Mouse (Mus musculus) midbrain, embryonic 11.5 days (tissue): ENCODE data around the gene Prm3. TPM values are rescaled to one million over a fixed set of nuclear protein-coding genes. Genes with fewer than 3 reads are reported as not detected.
"Not testable (repeated sequence)": the region's sequence is repeated elsewhere in the genome, so short reads cannot be mapped to it uniquely, and the experiment has no call there.

Source experiments
- ATAC-seq: fragments of 200-750 bp; cut with Nextera tagmentation; 2 replicates; pipeline ENCODE4 v1.8.0; 2017; ENCODE audit warnings: moderate TSS enrichment, moderate library complexity; ENCODE audit not compliant: low FRiP score
- DNase-seq: peaks from one replicate; pipeline ENCODE4 v3.0.0; 2015; ENCODE audit warnings: low spot score; ENCODE audit errors: missing footprints
- H3K27ac ChIP-seq: fragments of 300-500 bp; sonication (generic); 2 replicates; pipeline ENCODE4 v1.5.1; 2014; ENCODE audit warnings: low read depth, low read length
- H3K27me3 ChIP-seq: fragments of 300-500 bp; sonication (generic); 2 replicates; pipeline ENCODE4 v1.6.1; 2014; ENCODE audit warnings: mild to moderate bottlenecking, low read length, moderate library complexity, mixed read lengths; ENCODE audit not compliant: control insufficient read depth, insufficient read depth
- H3K36me3 ChIP-seq: fragments of 300-500 bp; sonication (generic); 2 replicates; pipeline ENCODE4 v1.6.1; 2014; ENCODE audit warnings: mild to moderate bottlenecking, low read length, moderate library complexity, mixed read lengths; ENCODE audit not compliant: control insufficient read depth, insufficient read depth
- H3K4me1 ChIP-seq: fragments of 300-500 bp; sonication (generic); 2 replicates; pipeline ENCODE4 v1.6.1; 2014; ENCODE audit warnings: low read length; ENCODE audit not compliant: control insufficient read depth, insufficient read depth
- H3K4me2 ChIP-seq: fragments of 300-500 bp; sonication (generic); 2 replicates; pipeline ENCODE4 v1.6.1; 2014; ENCODE audit warnings: mild to moderate bottlenecking, moderate library complexity
- H3K4me3 ChIP-seq: fragments of 300-500 bp; sonication (generic); 2 replicates; pipeline ENCODE4 v1.5.1; 2014; ENCODE audit warnings: low read depth, low read length
- H3K9ac ChIP-seq: fragments of 300-500 bp; sonication (generic); 2 replicates; pipeline ENCODE4 v1.6.1; 2014; ENCODE audit warnings: low read length
- H3K9me3 ChIP-seq: fragments of 300-500 bp; sonication (generic); 2 replicates; pipeline ENCODE4 v1.6.1; 2016; ENCODE audit warnings: low read length; ENCODE audit not compliant: control insufficient read depth
- WGBS: fragments of 180-500 bp; shearing (Covaris S2); extraction: QIAGEN DNeasy Blood & Tissue Kit; methylation state at CpG from one replicate; pipeline ENCODE4 v1.1.7; 2014; 5-methylcytosine and 5-hydroxymethylcytosine counted together
- polyA plus RNA-seq: library from polyadenylated mRNA; unstranded; fragments of >200 nt; fragmentation: Nextera tagmentation; extraction: Ambion mirVana; gene quantifications from 2 replicates; pipeline ENCODE4 v1.2.1, GENCODE M21; 2014

Gene Prm3
- polyA plus RNA-seq, 1 experiment from 2014 or later: not detected

- ATAC-seq (no peak), DNase-seq (no peak)
- Histone ChIP-seq H3K9ac (no peak within 1 kb of the TSS), H3K4me1 (no peaks in the 10 kb centered on the region), H3K4me3 (no peak within 1 kb of the TSS), H3K36me3 (no peaks in the 10 kb centered on the region), H3K27ac (no peak within 1 kb of the TSS), H3K27me3 (no peaks in the 10 kb centered on the region), H3K9me3 (no peaks in the 10 kb centered on the region), H3K4me2 (no peak within 1 kb of the TSS)
- WGBS: 94% methylated on average over 2 of the region's 2 CpGs
These were observed 22.2 kb upstream of the Prm3 start, which contains the start of gene Gm11172 for GRCm38 (mm10) chr16:10812865-10813371. Gene Gm11172, plus strand, starts transcription at chr16:10812915.

GRCm38 (mm10) chr16:10810376-10810775 lies 19.7 kb upstream of the Prm3 start:
- DNase-seq (no peak), ATAC-seq (no peak)
- H3K4me1 ChIP-seq: no peaks in the 10 kb centered on the region
- no peak overlapping the region for H3K4me3 ChIP-seq
- WGBS: 70% methylated on average over 1 of the region's 1 CpGs
- no peaks in the 10 kb centered on the region for H3K27me3 ChIP-seq
- no peak overlapping the region for H3K4me2 ChIP-seq
- no peaks in the 10 kb centered on the region for H3K36me3 ChIP-seq
- H3K9me3 ChIP-seq: no peaks in the 10 kb centered on the region
- no peak overlapping the region for H3K9ac ChIP-seq
- no peak overlapping the region for H3K27ac ChIP-seq

- DNase-seq (no peak), ATAC-seq (no peak)
- H3K36me3 ChIP-seq: no peaks in the 10 kb centered on the region
- no peaks in the 10 kb centered on the region for H3K27me3 ChIP-seq
- no peaks in the 10 kb centered on the region for H3K4me1 ChIP-seq
- no peak within 1 kb of the TSS for H3K4me2 ChIP-seq
- no peak within 1 kb of the TSS for H3K4me3 ChIP-seq
- H3K9me3 ChIP-seq: no peaks in the 10 kb centered on the region
- no peak within 1 kb of the TSS for H3K27ac ChIP-seq
- 79% methylated on average over 10 of the region's 10 CpGs for WGBS
- H3K9ac ChIP-seq: no peak within 1 kb of the TSS
These were observed 15.2 kb upstream of the Prm3 start, which contains the start of gene Prm1 for GRCm38 (mm10) chr16:10805789-10806527. Gene Prm1, minus strand, starts transcription at chr16:10805839.

GRCm38 (mm10) chr16:10802420-10802819 lies 11.7 kb upstream of the Prm3 start:
- not testable (repeated sequence) for H3K9me3 ChIP-seq, H3K27me3 ChIP-seq, H3K27ac ChIP-seq, H3K4me3 ChIP-seq, H3K4me2 ChIP-seq, H3K4me1 ChIP-seq, DNase-seq, H3K36me3 ChIP-seq, ATAC-seq, H3K9ac ChIP-seq
- 88% methylated on average over 3 of the region's 3 CpGs for WGBS

- H3K9ac ChIP-seq: no peak within 1 kb of the TSS
- no peaks in the 10 kb centered on the region for H3K9me3 ChIP-seq
- H3K27ac ChIP-seq: no peak within 1 kb of the TSS
- H3K4me3 ChIP-seq: no peak within 1 kb of the TSS
- no peaks in the 10 kb centered on the region for H3K4me1 ChIP-seq
- 75% methylated on average over 6 of the region's 6 CpGs for WGBS
- H3K27me3 ChIP-seq: peaks cover 2% of the 10 kb centered on the region; the same call in 1 of the 2 replicates
- no peak within 1 kb of the TSS for H3K4me2 ChIP-seq
- DNase-seq: no peak
- no peak for ATAC-seq
- H3K36me3 ChIP-seq: no peaks in the 10 kb centered on the region
These were observed 5.3 kb upstream of the Prm3 start, which contains the start of gene Prm2 for GRCm38 (mm10) chr16:10796034-10796433. Gene Prm2, minus strand, starts transcription at chr16:10796134.

- Histone ChIP-seq H3K36me3 (no peaks in the 10 kb centered on the region), H3K4me2 (no peak overlapping the region), H3K4me3 (no peak overlapping the region), H3K9ac (no peak overlapping the region), H3K27me3 (peaks cover 9% of the 10 kb centered on the region), H3K4me1 (peaks cover 7% of the 10 kb centered on the region), H3K9me3 (no peaks in the 10 kb centered on the region), H3K27ac (no peak overlapping the region)
- DNase-seq (no peak), ATAC-seq (no peak)
- WGBS: 64% methylated on average over 4 of the region's 4 CpGs
These were observed 1.8 kb downstream of the Prm3 start for GRCm38 (mm10) chr16:10788866-10789265.

GRCm38 (mm10) chr16:10788271-10788670 lies 2.4 kb downstream of the Prm3 start, which contains the start of gene Tnp2:
Gene Tnp2, minus strand, starts transcription at chr16:10788660.
- Histone ChIP-seq H3K36me3 (no peaks in the 10 kb centered on the region), H3K4me1 (peaks cover 7% of the 10 kb centered on the region), H3K27ac (no peak within 1 kb of the TSS), H3K9me3 (no peaks in the 10 kb centered on the region), H3K27me3 (peaks cover 12% of the 10 kb centered on the region), H3K4me2 (no peak within 1 kb of the TSS), H3K9ac (no peak within 1 kb of the TSS), H3K4me3 (no peak within 1 kb of the TSS)
- ATAC-seq: no peak
- WGBS: 51% methylated on average over 16 of the region's 16 CpGs
- no peak for DNase-seq

GRCm38 (mm10) chr16:10787548-10788058 lies 3.1 kb downstream of the Prm3 start:
- no peak for DNase-seq
- WGBS: 89% methylated on average over 7 of the region's 7 CpGs
- Histone ChIP-seq H3K27me3 (peaks cover 15% of the 10 kb centered on the region), H3K4me2 (no peak overlapping the region), H3K4me1 (peaks cover 9% of the 10 kb centered on the region), H3K4me3 (no peak overlapping the region), H3K27ac (no peak overlapping the region), H3K36me3 (no peaks in the 10 kb centered on the region), H3K9ac (no peak overlapping the region), H3K9me3 (no peaks in the 10 kb centered on the region)
- no peak for ATAC-seq

- H3K4me1 ChIP-seq: peaks cover 10% of the 10 kb centered on the region
- H3K9me3 ChIP-seq: no peaks in the 10 kb centered on the region
- H3K4me3 ChIP-seq: no peak overlapping the region
- DNase-seq (no peak), ATAC-seq (no peak)
- no peaks in the 10 kb centered on the region for H3K36me3 ChIP-seq
- WGBS: 67% methylated on average over 4 of the region's 4 CpGs
- H3K27me3 ChIP-seq: peaks cover 15% of the 10 kb centered on the region
- H3K4me2 ChIP-seq: no peak overlapping the region
- H3K27ac ChIP-seq: no peak overlapping the region
- H3K9ac ChIP-seq: no peak overlapping the region
These were observed 3.7 kb downstream of the Prm3 start for GRCm38 (mm10) chr16:10786782-10787547.
